Mouse (Mus musculus) hindbrain, embryonic 12.5 days (tissue): ENCODE measurements at regions not wholly inside any gene's neighbourhood (a gene's known extent, or its start where the extent isn't known, plus 50 kb on each side); places are given as distances from the start of the nearest gene placed in this dataset.

Source experiments
- ATAC-seq: fragments of 200-750 bp; cut with Nextera tagmentation; 2 replicates; pipeline ENCODE4 v1.8.0; 2017; ENCODE audit warnings: moderate TSS enrichment; ENCODE audit not compliant: low FRiP score
- H3K27ac ChIP-seq: fragments of 300-500 bp; sonication (generic); 2 replicates; pipeline ENCODE4 v1.5.1; 2016; ENCODE audit warnings: mild to moderate bottlenecking
- H3K27me3 ChIP-seq: fragments of 300-500 bp; sonication (generic); 2 replicates; pipeline ENCODE4 v1.6.1; 2016; ENCODE audit warnings: mild to moderate bottlenecking
- H3K36me3 ChIP-seq: fragments of 300-500 bp; sonication (generic); 2 replicates; pipeline ENCODE4 v1.6.1; 2016; ENCODE audit warnings: mild to moderate bottlenecking
- H3K4me1 ChIP-seq: fragments of 300-500 bp; sonication (generic); 2 replicates; pipeline ENCODE4 v1.6.1; 2016
- H3K4me2 ChIP-seq: fragments of 300-500 bp; sonication (generic); replicated peaks from 2 replicates; pipeline ENCODE4 v1.6.1; 2016; ENCODE audit warnings: mild to moderate bottlenecking
- H3K4me3 ChIP-seq: fragments of 300-500 bp; sonication (generic); 2 replicates; pipeline ENCODE4 v1.5.1; 2016; ENCODE audit warnings: mild to moderate bottlenecking
- H3K9ac ChIP-seq: fragments of 300-500 bp; sonication (generic); 2 replicates; pipeline ENCODE4 v1.6.1; 2016; ENCODE audit warnings: mild to moderate bottlenecking, moderate library complexity
- H3K9me3 ChIP-seq: fragments of 300-500 bp; sonication (generic); replicated peaks from 2 replicates; pipeline ENCODE4 v1.6.1; 2016; ENCODE audit warnings: mild to moderate bottlenecking
- WGBS: fragments of 180-500 bp; shearing (Covaris S2); methylation state at CpG from one replicate; pipeline ENCODE4 v1.1.7; 2016; 5-methylcytosine and 5-hydroxymethylcytosine counted together

- Histone ChIP-seq H3K4me2 (no peak overlapping the region), H3K9ac (no peak overlapping the region), H3K27ac (no peak overlapping the region), H3K36me3 (no peaks in the 10 kb centered on the region), H3K9me3 (peaks cover 6% of the 10 kb centered on the region; the same call in 1 of the 2 replicates), H3K4me3 (no peak overlapping the region), H3K4me1 (no peaks in the 10 kb centered on the region), H3K27me3 (no peaks in the 10 kb centered on the region)
- ATAC-seq = no peak
- WGBS = 66% methylated on average over 5 of the region's 5 CpGs
Measured at GRCm38 (mm10) chr7:34480771-34481170, 87.7 kb upstream of the Lsm14a start.

GRCm38 (mm10) chr7:34471003-34471402 lies 77.9 kb upstream of the Lsm14a start:
- Histone ChIP-seq H3K27me3 (no peaks in the 10 kb centered on the region), H3K27ac (no peak overlapping the region), H3K4me1 (no peaks in the 10 kb centered on the region), H3K9ac (no peak overlapping the region), H3K9me3 (no peaks in the 10 kb centered on the region), H3K4me2 (peak overlapping the region; percentile 30), H3K36me3 (no peaks in the 10 kb centered on the region), H3K4me3 (no peak overlapping the region)
- WGBS = 36% methylated on average over 14 of the region's 14 CpGs
- no peak for ATAC-seq

DNA sequence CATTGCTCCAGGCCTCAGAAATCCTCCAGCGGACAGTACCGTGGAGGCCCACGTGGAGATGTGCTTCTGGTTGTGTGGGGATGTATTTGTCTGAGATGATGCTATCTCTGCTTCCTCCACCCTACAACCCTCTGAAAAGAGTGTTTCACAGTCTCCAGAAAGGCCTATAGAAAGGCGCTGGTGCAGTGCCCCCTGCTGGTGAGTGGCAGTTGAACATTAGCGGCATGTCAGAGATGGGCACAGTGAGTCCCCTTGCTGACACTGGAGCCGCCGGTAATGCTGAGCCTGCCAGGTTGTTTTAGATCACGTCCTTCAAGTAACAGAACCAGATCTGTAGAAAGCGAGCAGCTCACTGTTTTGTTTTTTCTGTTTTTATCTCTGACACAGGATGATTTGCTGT lies 69.0 kb upstream of the Lsm14a start:
- Histone ChIP-seq H3K27ac (no peak overlapping the region), H3K4me2 (no peak overlapping the region), H3K9ac (no peak overlapping the region), H3K9me3 (no peaks in the 10 kb centered on the region), H3K27me3 (no peaks in the 10 kb centered on the region), H3K36me3 (no peaks in the 10 kb centered on the region), H3K4me1 (no peaks in the 10 kb centered on the region), H3K4me3 (no peak overlapping the region)
- 53% methylated on average over 9 of the region's 9 CpGs for WGBS
- no peak for ATAC-seq

DNA sequence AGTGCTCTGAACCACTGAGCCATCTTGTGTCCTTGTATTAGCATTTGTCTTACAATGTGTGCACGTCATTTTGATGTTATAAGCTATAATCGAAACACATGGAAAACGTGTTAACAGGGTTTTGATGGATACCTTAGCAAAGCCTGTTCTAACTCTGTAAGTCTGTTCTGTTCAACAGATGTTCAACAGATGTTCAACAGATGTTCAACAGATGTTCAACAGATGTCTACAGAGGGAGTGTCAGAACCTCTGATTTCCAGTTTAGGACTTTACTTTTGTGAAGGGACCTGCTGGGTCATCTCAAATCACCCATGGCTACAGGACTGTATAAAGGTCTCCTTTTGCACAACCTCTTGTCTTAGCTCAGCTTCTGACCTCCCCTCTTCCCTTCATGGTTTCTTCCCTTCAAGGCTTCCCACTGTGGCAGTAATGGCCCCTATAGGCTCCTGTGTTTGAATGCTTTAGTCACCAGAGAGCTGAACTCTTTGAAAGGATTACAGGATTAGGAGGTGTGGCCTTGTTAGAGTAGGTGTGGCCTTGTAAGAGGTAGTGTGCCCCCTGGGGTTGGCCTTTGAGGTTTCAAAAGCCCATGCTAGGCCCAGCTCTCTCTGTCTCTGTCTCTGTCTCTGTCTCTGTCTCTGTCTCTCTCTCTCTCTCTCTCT lies 66.8 kb upstream of the Lsm14a start:
- Histone ChIP-seq H3K9me3 (no peaks in the 10 kb centered on the region), H3K9ac (no peak overlapping the region), H3K4me2 (no peak overlapping the region), H3K4me3 (no peak overlapping the region), H3K27ac (no peak overlapping the region), H3K4me1 (no peaks in the 10 kb centered on the region), H3K27me3 (no peaks in the 10 kb centered on the region), H3K36me3 (no peaks in the 10 kb centered on the region)
- WGBS = 71% methylated on average over 3 of the region's 3 CpGs
- no peak for ATAC-seq

- Histone ChIP-seq H3K9ac (no peak overlapping the region), H3K4me2 (no peak overlapping the region), H3K4me3 (no peak overlapping the region), H3K4me1 (no peaks in the 10 kb centered on the region), H3K27ac (no peak overlapping the region), H3K27me3 (no peaks in the 10 kb centered on the region), H3K36me3 (no peaks in the 10 kb centered on the region), H3K9me3 (no peaks in the 10 kb centered on the region)
- no peak for ATAC-seq
- WGBS = 86% methylated on average over 4 of the region's 4 CpGs
Measured at GRCm38 (mm10) chr7:34458851-34459250, 65.7 kb upstream of the Lsm14a start.

DNA sequence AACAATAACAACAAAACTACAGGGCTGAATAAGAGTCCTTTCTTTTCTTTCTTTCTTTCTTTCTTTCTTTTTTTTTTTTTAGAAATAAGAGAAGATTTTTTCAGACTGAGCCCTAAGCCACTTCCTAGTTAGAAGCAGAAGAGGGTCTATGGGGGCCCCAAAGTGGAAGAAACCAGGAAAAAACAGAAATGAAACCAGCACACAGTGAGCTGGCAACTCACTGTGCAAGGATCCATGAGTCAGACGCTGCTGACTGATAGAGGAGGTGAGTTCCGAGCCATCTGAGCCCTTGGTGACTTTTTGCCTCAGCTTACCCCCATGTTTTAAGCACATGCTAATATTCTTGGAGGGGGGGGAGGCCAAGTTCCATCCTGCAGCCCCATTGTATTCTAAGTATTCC lies 55.2 kb upstream of the Lsm14a start:
- no peak for ATAC-seq
- Histone ChIP-seq H3K36me3 (no peaks in the 10 kb centered on the region), H3K27me3 (no peaks in the 10 kb centered on the region), H3K4me1 (no peaks in the 10 kb centered on the region), H3K4me3 (no peak overlapping the region), H3K9ac (no peak overlapping the region), H3K4me2 (no peak overlapping the region), H3K27ac (no peak overlapping the region), H3K9me3 (no peaks in the 10 kb centered on the region)
- WGBS = 92% methylated on average over 2 of the region's 2 CpGs

GRCm38 (mm10) chr7:34444263-34444662 lies 51.1 kb upstream of the Lsm14a start:
- Histone ChIP-seq H3K27me3 (no peaks in the 10 kb centered on the region), H3K9ac (no peak overlapping the region), H3K36me3 (no peaks in the 10 kb centered on the region), H3K27ac (no peak overlapping the region), H3K4me3 (no peak overlapping the region), H3K9me3 (no peaks in the 10 kb centered on the region), H3K4me2 (no peak overlapping the region), H3K4me1 (no peaks in the 10 kb centered on the region)
- no peak for ATAC-seq
- 46% methylated on average over 17 of the region's 17 CpGs for WGBS
